Mouse (Mus musculus) heart, embryonic 14.5 days (tissue): ENCODE data around the gene Cavin4. TPM values are rescaled to one million over a fixed set of nuclear protein-coding genes. Genes with fewer than 3 reads are reported as not detected.
"Not testable (repeated sequence)": the region's sequence is repeated elsewhere in the genome, so short reads cannot be mapped to it uniquely, and the experiment has no call there.

Source experiments
- ATAC-seq: fragments of 200-750 bp; cut with Nextera tagmentation; 2 replicates; pipeline ENCODE4 v1.8.0; 2017; ENCODE audit warnings: low read depth, moderate TSS enrichment; ENCODE audit not compliant: insufficient number of reproducible peaks, insufficient read depth, low FRiP score
- H3K27ac ChIP-seq, 2 experiments: fragments of 200-500 bp in 1 of 2; fragments of 300-500 bp in 1 of 2; sonication (generic) in 1 of 2; replicated peaks in 1 of 2; 2 replicates each; pipeline ENCODE4 v1.5.1; 2012 to 2014; ENCODE audit warnings: low read depth in 2 of 2, low read length in 2 of 2, control low read depth in 1 of 2, mild to moderate bottlenecking in 1 of 2, mixed read lengths in 1 of 2; ENCODE audit not compliant: control insufficient read depth in 1 of 2, insufficient read depth in 1 of 2
- H3K27me3 ChIP-seq: fragments of 300-500 bp; sonication (generic); 2 replicates; pipeline ENCODE4 v1.6.1; 2014; ENCODE audit warnings: mild to moderate bottlenecking, low read length, control low read depth; ENCODE audit not compliant: control insufficient read depth, insufficient read depth
- H3K36me3 ChIP-seq: fragments of 300-500 bp; sonication (generic); 2 replicates; pipeline ENCODE4 v1.6.1; 2014; ENCODE audit warnings: mild to moderate bottlenecking, control low read depth, low read length, mixed read lengths; ENCODE audit not compliant: control insufficient read depth, insufficient read depth
- H3K4me1 ChIP-seq, 2 experiments: fragments of 200-500 bp in 1 of 2; fragments of 300-500 bp in 1 of 2; sonication (generic) in 1 of 2; 2 replicates each; pipeline ENCODE4 v1.6.1; 2012 to 2014; ENCODE audit warnings: low read length in 2 of 2, control low read depth in 1 of 2, mixed read lengths in 1 of 2; ENCODE audit not compliant: control insufficient read depth in 2 of 2, insufficient read depth in 2 of 2
- H3K4me2 ChIP-seq: fragments of 300-500 bp; sonication (generic); 2 replicates; pipeline ENCODE4 v1.6.1; 2014; ENCODE audit warnings: mild to moderate bottlenecking, low read length
- H3K4me3 ChIP-seq, 2 experiments: fragments of 200-500 bp in 1 of 2; fragments of 300-500 bp in 1 of 2; sonication (generic) in 1 of 2; 2 replicates each; pipeline ENCODE4 v1.5.1; 2012 to 2014; ENCODE audit warnings: low read length in 2 of 2, mild to moderate bottlenecking in 2 of 2, control low read depth in 1 of 2, low read depth in 1 of 2, moderate library complexity in 1 of 2; ENCODE audit not compliant: control insufficient read depth in 1 of 2, insufficient read depth in 1 of 2
- H3K9ac ChIP-seq: fragments of 300-500 bp; sonication (generic); 2 replicates; pipeline ENCODE4 v1.6.1; 2014; ENCODE audit warnings: mild to moderate bottlenecking, low read length
- H3K9me3 ChIP-seq: fragments of 300-500 bp; sonication (generic); 2 replicates; pipeline ENCODE4 v1.6.1; 2016; ENCODE audit warnings: low read length, control low read depth; ENCODE audit not compliant: control insufficient read depth
- WGBS: fragments of 180-500 bp; shearing (Covaris S2); extraction: QIAGEN DNeasy Blood & Tissue Kit; methylation state at CpG from one replicate; pipeline ENCODE4 v1.1.7; 2014; 5-methylcytosine and 5-hydroxymethylcytosine counted together
- polyA plus RNA-seq: library from polyadenylated mRNA; unstranded; fragments of >200 nt; fragmentation: Nextera tagmentation; extraction: Ambion mirVana; gene quantifications from 2 replicates; pipeline ENCODE4 v1.2.1, GENCODE M21; 2014

Gene Cavin4
- polyA plus RNA-seq, 1 experiment from 2014 or later = 9.0 TPM

DNA sequence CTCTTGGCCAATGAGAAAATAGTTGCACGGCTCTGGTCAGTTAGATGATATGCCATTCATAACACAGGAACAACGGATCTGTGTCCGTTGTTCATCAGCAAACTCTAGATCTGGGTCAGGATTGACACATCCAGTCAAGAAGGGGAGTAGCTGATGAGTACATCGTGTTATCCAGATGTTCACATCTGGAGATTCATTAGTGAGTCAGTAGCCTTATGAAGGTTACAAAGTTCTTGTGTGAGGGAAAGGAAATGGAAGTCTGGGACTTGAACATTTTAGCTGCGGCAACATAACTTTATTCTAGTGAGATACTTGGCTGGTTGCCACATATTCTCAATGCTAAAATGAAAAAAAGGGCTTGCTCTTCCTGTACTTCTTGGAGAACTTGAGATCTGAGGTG is 9.6 kb downstream of the Cavin4 start:
- peaks cover 16% of the 10 kb centered on the region for H3K36me3 ChIP-seq
- no peaks in the 10 kb centered on the region for H3K27me3 ChIP-seq
- H3K4me1 ChIP-seq = 0 out of 4 replicates have a peak, but pooled peaks cover 2% of the 10 kb centered on the region in 2 experiments
- H3K9ac ChIP-seq = no peak overlapping the region
- no peaks in the 10 kb centered on the region for H3K9me3 ChIP-seq
- H3K4me3 ChIP-seq = no peak overlapping the region
- no peak overlapping the region for H3K27ac ChIP-seq
- WGBS = 80% methylated on average over 5 of the region's 5 CpGs
- no peak for ATAC-seq
- H3K4me2 ChIP-seq = no peak overlapping the region

DNA sequence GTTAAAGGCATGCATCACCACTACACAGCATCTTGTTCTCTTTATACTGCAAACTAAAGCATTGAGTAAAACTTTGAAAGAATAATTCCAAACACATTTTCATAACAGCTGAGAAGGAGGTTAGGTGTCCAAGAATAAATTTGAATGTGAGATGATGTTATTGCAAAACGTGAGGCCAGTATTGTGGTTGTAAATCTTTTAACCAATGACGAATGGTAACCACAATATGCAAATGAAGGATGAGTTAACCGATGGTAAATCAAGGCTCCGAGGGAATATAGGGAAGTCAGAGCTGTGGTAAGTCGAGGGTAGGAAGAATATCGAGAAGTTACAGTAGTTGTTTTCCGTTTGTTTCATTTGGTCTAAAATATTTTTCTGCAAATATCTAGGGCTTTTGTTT is 11.1 kb downstream of the Cavin4 start:
- Histone ChIP-seq H3K27me3 (no peaks in the 10 kb centered on the region), H3K27ac (no peak overlapping the region), H3K36me3 (peaks cover 16% of the 10 kb centered on the region), H3K9ac (no peak overlapping the region), H3K4me3 (no peak overlapping the region), H3K4me1 (no peaks in the 10 kb centered on the region), H3K4me2 (no peak overlapping the region), H3K9me3 (no peaks in the 10 kb centered on the region)
- ATAC-seq = no peak
- WGBS = 93% methylated on average over 7 of the region's 7 CpGs

DNA sequence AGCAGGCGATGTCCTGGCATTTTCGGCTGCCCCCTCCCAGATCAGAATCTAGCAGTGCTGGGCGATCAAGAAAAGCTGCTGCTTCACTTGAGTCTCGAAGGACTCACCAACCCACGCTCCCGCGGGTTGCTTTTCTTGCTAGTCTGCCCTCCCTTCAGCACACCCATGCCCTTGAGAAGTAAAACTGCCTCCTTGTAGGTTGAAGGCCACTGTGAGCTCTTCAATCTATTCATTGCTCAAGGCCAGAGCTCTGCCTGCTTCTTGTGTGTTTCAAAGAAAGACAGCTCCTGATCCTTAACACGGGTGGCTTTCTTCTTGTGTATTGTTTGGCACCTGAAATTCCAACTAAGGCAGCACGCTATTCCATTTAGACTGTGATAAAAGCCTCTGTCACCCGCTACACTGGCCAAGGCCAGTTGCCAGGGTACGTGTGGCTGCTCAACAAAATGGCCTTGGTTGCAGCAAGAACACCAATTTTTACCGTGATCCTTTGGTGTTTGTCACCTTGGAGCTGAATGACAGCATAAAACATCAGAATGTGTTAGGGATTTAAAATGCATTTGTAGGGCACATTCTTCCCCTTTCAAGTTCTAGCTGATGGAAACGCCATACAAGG is 13.4 kb downstream of the Cavin4 start:
- Histone ChIP-seq H3K27me3 (no peaks in the 10 kb centered on the region), H3K4me3 (no peak overlapping the region), H3K4me1 (peaks cover 0 to 8% of the 10 kb centered on the region in 2 experiments; a peak in 1 of 4 replicates), H3K9me3 (no peaks in the 10 kb centered on the region), H3K9ac (no peak overlapping the region), H3K27ac (no peak overlapping the region), H3K36me3 (peaks cover 16% of the 10 kb centered on the region), H3K4me2 (no peak overlapping the region)
- WGBS = 89% methylated on average over 13 of the region's 13 CpGs
- ATAC-seq = no peak

DNA sequence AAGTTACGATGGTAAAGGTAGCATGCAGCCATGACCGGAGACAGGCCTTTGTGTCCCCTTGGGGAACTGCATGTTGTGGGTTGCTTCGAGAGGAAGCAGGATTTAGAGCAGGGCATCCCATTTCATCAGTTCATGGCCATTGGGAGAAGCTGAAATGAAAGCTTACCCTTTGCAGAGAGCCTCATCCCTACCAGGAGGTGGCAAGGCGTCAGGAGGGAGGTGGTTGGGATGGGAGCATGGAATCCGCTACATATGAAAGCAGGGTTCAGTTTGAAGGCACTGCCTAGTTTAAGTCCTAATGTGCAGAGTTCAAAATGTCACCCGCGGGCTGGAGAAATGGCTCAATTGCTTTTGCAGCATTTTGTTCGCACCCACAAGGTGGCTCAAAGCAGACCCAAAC is 14.0 kb downstream of the Cavin4 start:
- Histone ChIP-seq H3K36me3 (peaks cover 11% of the 10 kb centered on the region), H3K9me3 (no peaks in the 10 kb centered on the region), H3K9ac (no peak overlapping the region), H3K27me3 (no peaks in the 10 kb centered on the region), H3K4me2 (no peak overlapping the region), H3K4me3 (no peak overlapping the region), H3K27ac (no peak overlapping the region), H3K4me1 (peaks cover 0 to 8% of the 10 kb centered on the region in 2 experiments; a peak in 1 of 4 replicates)
- WGBS = 92% methylated on average over 8 of the region's 8 CpGs
- ATAC-seq = no peak

DNA sequence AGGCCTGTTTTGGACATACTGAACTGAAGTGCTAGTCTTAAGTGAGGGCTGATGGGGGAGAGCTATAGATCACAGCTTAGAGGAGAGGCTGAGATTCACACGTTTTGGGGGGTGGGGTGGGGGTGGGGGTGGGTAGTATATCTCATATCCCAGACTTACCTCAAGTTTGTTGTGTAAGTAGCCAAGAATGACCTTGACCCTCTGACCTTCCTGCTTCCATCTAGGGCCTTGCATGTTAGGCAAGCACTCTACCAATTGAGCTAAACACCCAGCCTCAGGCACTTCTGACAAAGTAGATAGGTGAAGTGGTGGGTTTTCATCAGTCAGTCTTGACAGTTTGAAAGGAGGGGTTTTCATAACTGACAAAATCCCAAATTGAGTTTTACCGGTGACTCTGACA is 14.5 kb downstream of the Cavin4 start:
- Histone ChIP-seq H3K9ac (no peak overlapping the region), H3K27me3 (no peaks in the 10 kb centered on the region), H3K9me3 (no peaks in the 10 kb centered on the region), H3K4me3 (no peak overlapping the region), H3K27ac (no peak overlapping the region), H3K4me1 (peaks cover 0 to 8% of the 10 kb centered on the region in 2 experiments; a peak in 1 of 4 replicates), H3K36me3 (peaks cover 7% of the 10 kb centered on the region; the same call in 1 of the 2 replicates), H3K4me2 (no peak overlapping the region)
- 55% methylated on average over 2 of the region's 2 CpGs for WGBS
- no peak for ATAC-seq

DNA sequence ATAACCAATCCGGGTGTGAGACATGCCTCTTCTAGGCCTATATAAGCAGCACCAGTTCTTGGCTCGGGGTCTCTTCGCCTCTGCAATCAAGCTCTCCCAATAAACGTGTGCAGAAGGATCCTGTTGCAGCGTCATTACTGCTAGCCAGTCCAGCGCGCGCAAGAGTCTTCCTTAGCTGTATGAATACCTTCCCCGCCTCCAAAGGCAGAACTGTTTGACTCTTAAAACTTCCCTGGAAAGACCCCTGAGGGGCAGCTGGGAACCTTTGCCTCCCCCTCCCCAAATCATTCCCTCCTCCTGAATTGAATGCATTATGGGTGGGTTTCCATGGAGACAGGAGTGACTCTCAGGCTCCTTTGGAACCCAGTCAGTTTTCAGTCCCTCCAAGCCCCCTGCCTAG is 15.5 kb downstream of the Cavin4 start:
- H3K4me1 ChIP-seq = peaks cover 0 to 8% of the 10 kb centered on the region in 2 experiments; a peak in 1 of 4 replicates
- ATAC-seq = no peak
- H3K27me3 ChIP-seq = no peaks in the 10 kb centered on the region

DNA sequence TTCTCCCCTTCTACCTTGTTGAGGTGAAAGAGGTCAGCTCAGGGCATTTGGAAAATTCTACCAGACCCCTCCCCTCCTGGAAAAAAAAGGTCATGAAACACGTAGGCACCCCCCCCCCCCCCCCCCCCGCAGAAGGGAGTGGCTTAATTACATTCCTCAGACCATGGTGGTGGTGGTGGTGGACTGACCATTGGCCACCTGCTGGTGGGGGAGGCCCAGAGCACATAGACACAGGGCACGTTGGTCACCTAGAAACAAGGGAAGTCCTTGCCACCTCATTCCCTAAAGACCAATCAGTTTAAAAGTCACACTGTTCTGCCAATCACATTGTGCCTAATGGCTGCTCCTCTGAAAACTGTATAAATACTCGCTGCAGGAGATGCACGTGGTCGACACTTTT is 16.4 kb downstream of the Cavin4 start:
- 56% methylated on average over 5 of the region's 6 CpGs for WGBS
- not testable (repeated sequence) for H3K9ac ChIP-seq, H3K9me3 ChIP-seq, H3K36me3 ChIP-seq, H3K4me3 ChIP-seq, H3K27me3 ChIP-seq, H3K4me1 ChIP-seq, ATAC-seq, H3K4me2 ChIP-seq, H3K27ac ChIP-seq

More for the DNA sequence above, 15.5 kb downstream of the Cavin4 start:
- no peak overlapping the region for H3K9ac ChIP-seq
- H3K4me3 ChIP-seq = no peak overlapping the region
- H3K4me2 ChIP-seq = no peak overlapping the region
- no peak overlapping the region for H3K27ac ChIP-seq
- WGBS = 94% methylated on average over 9 of the region's 9 CpGs
- 0 out of 2 replicates have a peak, but pooled peaks cover 3% of the 10 kb centered on the region for H3K36me3 ChIP-seq
- no peaks in the 10 kb centered on the region for H3K9me3 ChIP-seq

DNA sequence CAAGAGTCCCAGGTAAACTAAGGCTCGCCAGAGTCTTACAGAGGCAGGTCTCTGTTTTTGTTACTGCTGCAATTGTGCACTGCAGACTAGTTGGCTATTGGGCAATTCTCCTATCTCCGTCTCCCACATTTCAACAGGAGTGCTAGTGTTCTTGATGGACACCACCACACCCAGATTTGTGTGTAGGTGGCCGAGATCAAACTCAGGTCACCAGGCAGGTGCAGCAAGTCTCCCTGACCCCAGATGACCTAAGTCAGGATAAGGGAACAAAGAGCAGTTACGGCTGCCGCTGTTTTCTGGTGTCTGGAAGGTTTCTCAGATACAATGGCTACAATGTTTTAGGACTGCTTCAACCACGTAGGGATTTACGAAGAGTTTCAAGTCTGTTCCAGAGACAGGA is 16.9 kb downstream of the Cavin4 start:
- Histone ChIP-seq H3K27me3 (no peaks in the 10 kb centered on the region), H3K9me3 (no peaks in the 10 kb centered on the region), H3K27ac (no peak overlapping the region), H3K9ac (no peak overlapping the region; the same call in 1 of the 2 replicates), H3K4me1 (peaks cover 2 to 8% of the 10 kb centered on the region in 2 experiments; a peak in 2 of 4 replicates), H3K36me3 (no peaks in the 10 kb centered on the region), H3K4me2 (peak overlapping the region; percentile 60), H3K4me3 (no peak overlapping the region)
- no peak for ATAC-seq
- 27% methylated on average over 7 of the region's 7 CpGs for WGBS
